Mouse (Mus musculus) G1E (cell line): ENCODE measurements around the gene 1700001C02Rik. TPM values are rescaled to one million over a fixed set of nuclear protein-coding genes. Genes with fewer than 3 reads are reported as not detected.

Experiments
- ATAC-seq: 2 replicates; pipeline ENCODE4 v1.8.0; 2016; ENCODE audit warnings: mild to moderate bottlenecking; ENCODE audit not compliant: insufficient number of reproducible peaks, poor library complexity, low FRiP score, severe bottlenecking; ENCODE audit errors: extremely low read depth
- DNase-seq: peaks from one replicate; pipeline ENCODE4 v3.0.0; 2012; ENCODE audit warnings: low spot score
- H3K27me3 ChIP-seq: 2 replicates; pipeline ENCODE4 v1.6.1; 2012; ENCODE audit warnings: mild to moderate bottlenecking, low read length, inconsistent platforms; ENCODE audit not compliant: insufficient read depth
- H3K36me3 ChIP-seq: replicated peaks from 2 replicates; pipeline ENCODE3; 2012; ENCODE audit warnings: mild to moderate bottlenecking, inconsistent platforms
- H3K4me1 ChIP-seq: 2 replicates; pipeline ENCODE4 v1.6.1; 2012; ENCODE audit warnings: low read depth, low read length, inconsistent platforms, mixed read lengths; ENCODE audit not compliant: insufficient read depth
- H3K4me3 ChIP-seq: 2 replicates; pipeline ENCODE4 v1.5.1; 2012; ENCODE audit warnings: low read depth, mild to moderate bottlenecking, inconsistent platforms, low read length, moderate library complexity, mixed read lengths
- H3K9me3 ChIP-seq: replicated peaks from 2 replicates; pipeline ENCODE4 v1.6.1; 2012; ENCODE audit warnings: inconsistent platforms
- CTCF ChIP-seq: IDR thresholded peaks from 2 replicates; pipeline ENCODE4 v1.5.1; 2012; ENCODE audit warnings: low read depth, low read length, inconsistent platforms, mixed read lengths
- GATA1 ChIP-seq: IDR thresholded peaks from 2 replicates; pipeline ENCODE4 v1.6.1; 2012; ENCODE audit warnings: borderline replicate concordance, low read length, inconsistent platforms, mixed read lengths
- GATA2 ChIP-seq: IDR thresholded peaks from 2 replicates; pipeline ENCODE4 v1.6.1; 2012; ENCODE audit warnings: low read depth, low read length, inconsistent platforms, borderline replicate concordance
- POLR2AphosphoS5 ChIP-seq: IDR thresholded peaks from 2 replicates; pipeline ENCODE4 v1.6.1; 2012; ENCODE audit warnings: low read depth, low read length, inconsistent platforms; ENCODE audit not compliant: insufficient replicate concordance
- TAL1 ChIP-seq: conservative IDR thresholded peaks from 2 replicates; pipeline ENCODE4 v1.6.1; 2012; ENCODE audit warnings: low read depth, low read length, inconsistent platforms, mixed read lengths
- polyA plus RNA-seq: library from polyadenylated mRNA; stranded (reverse); fragments of >175 nt; gene quantifications from 2 replicates; pipeline ENCODE4 v1.2.3, GENCODE M21; 2012
- total RNA-seq, 2 experiments: library from RNA; stranded (forward) in 1 of 2; stranded (reverse) in 1 of 2; fragments of 200-1000 nt in 1 of 2; fragments of >200 nt in 1 of 2; fragmentation: Nextera tagmentation in 1 of 2; gene quantifications; 2 replicates each; pipeline ENCODE4 v1.2.3; 2014 to 2017

1700001C02Rik gene
- total and polyA plus RNA-seq, 3 experiments: not detected

GRCm38 (mm10) chr5:30522406-30522805 is 56.6 kb downstream of the 1700001C02Rik start:
- DNase-seq: no peak
- no peaks in the 10 kb centered on the region for H3K4me1 ChIP-seq
- H3K9me3 ChIP-seq: no peaks in the 10 kb centered on the region
- TF ChIP-seq GATA1 (no peak), POLR2AphosphoS5 (no peak), GATA2 (no peak), CTCF (no peak), TAL1 (no peak)
- peaks cover 12% of the 10 kb centered on the region; the same call in 1 of the 2 replicates for H3K27me3 ChIP-seq
- no peaks in the 10 kb centered on the region for H3K36me3 ChIP-seq
- H3K4me3 ChIP-seq: no peak overlapping the region
- ATAC-seq: no peak

- TF ChIP-seq POLR2AphosphoS5: no peak
- TF ChIP-seq TAL1: no peak
- TF ChIP-seq CTCF: no peak
- TF ChIP-seq GATA2: no peak
- no peak for TF ChIP-seq GATA1
- H3K4me3 ChIP-seq: no peak overlapping the region
- peaks cover 14% of the 10 kb centered on the region for H3K27me3 ChIP-seq
- no peaks in the 10 kb centered on the region for H3K36me3 ChIP-seq
- no peak for ATAC-seq
- DNase-seq: no peak
- H3K4me1 ChIP-seq: no peaks in the 10 kb centered on the region
- no peaks in the 10 kb centered on the region for H3K9me3 ChIP-seq
Observed at GRCm38 (mm10) chr5:30523131-30523530, 57.3 kb downstream of the 1700001C02Rik start.

GRCm38 (mm10) chr5:30524213-30524612 is 58.4 kb downstream of the 1700001C02Rik start:
- peaks cover 19% of the 10 kb centered on the region for H3K27me3 ChIP-seq
- H3K4me1 ChIP-seq: no peaks in the 10 kb centered on the region
- no peaks in the 10 kb centered on the region for H3K9me3 ChIP-seq
- H3K4me3 ChIP-seq: no peak overlapping the region
- ATAC-seq: no peak
- DNase-seq: no peak
- TF ChIP-seq CTCF: no peak
- no peak for TF ChIP-seq GATA1
- no peak for TF ChIP-seq GATA2
- no peak for TF ChIP-seq POLR2AphosphoS5
- TF ChIP-seq TAL1: no peak
- H3K36me3 ChIP-seq: no peaks in the 10 kb centered on the region

GRCm38 (mm10) chr5:30525920-30526836 is 60.3 kb downstream of the 1700001C02Rik start:
- H3K36me3 ChIP-seq: no peaks in the 10 kb centered on the region
- no peak overlapping the region for H3K4me3 ChIP-seq
- H3K9me3 ChIP-seq: no peaks in the 10 kb centered on the region
- ATAC-seq (no peak), DNase-seq (no peak)
- no peak for TF ChIP-seq POLR2AphosphoS5
- no peak for TF ChIP-seq CTCF
- no peak for TF ChIP-seq TAL1
- TF ChIP-seq GATA1: no peak
- no peak for TF ChIP-seq GATA2
- peaks cover 19% of the 10 kb centered on the region for H3K27me3 ChIP-seq
- H3K4me1 ChIP-seq: no peaks in the 10 kb centered on the region

- H3K27me3 ChIP-seq: peaks cover 19% of the 10 kb centered on the region
- no peak overlapping the region for H3K4me3 ChIP-seq
- no peaks in the 10 kb centered on the region for H3K36me3 ChIP-seq
- TF ChIP-seq TAL1 (no peak), POLR2AphosphoS5 (no peak), GATA2 (no peak), CTCF (no peak), GATA1 (no peak)
- DNase-seq: no peak
- H3K4me1 ChIP-seq: no peaks in the 10 kb centered on the region
- no peak for ATAC-seq
- H3K9me3 ChIP-seq: no peaks in the 10 kb centered on the region
Observed at GRCm38 (mm10) chr5:30527129-30527528, 61.3 kb downstream of the 1700001C02Rik start.

GRCm38 (mm10) chr5:30528906-30529305 is 63.1 kb downstream of the 1700001C02Rik start:
- H3K4me3 ChIP-seq: no peak overlapping the region
- no peak for DNase-seq
- TF ChIP-seq GATA1 (no peak), CTCF (no peak), POLR2AphosphoS5 (no peak), GATA2 (no peak), TAL1 (no peak)
- no peaks in the 10 kb centered on the region for H3K36me3 ChIP-seq
- no peaks in the 10 kb centered on the region for H3K9me3 ChIP-seq
- H3K4me1 ChIP-seq: no peaks in the 10 kb centered on the region
- ATAC-seq: no peak
- H3K27me3 ChIP-seq: peaks cover 19% of the 10 kb centered on the region

Other genes with a start within 250 kb of the 1700001C02Rik start
- gene Selenoi, start 233.5 kb upstream of the 1700001C02Rik start, total RNA-seq (2014; fragmentation: Nextera tagmentation): 49.7 and 54.0 TPM in 2 replicates
- 41.7 and 55.2 TPM in 2 replicates for gene Selenoi, start 233.5 kb upstream of the 1700001C02Rik start, total RNA-seq (2017)
- gene Selenoi, start 233.5 kb upstream of the 1700001C02Rik start, polyA plus RNA-seq: 0.95 and 1.6 TPM in 2 replicates
- gene Drc1, start 184.7 kb upstream of the 1700001C02Rik start, total RNA-seq (2014; fragmentation: Nextera tagmentation): not detected in 2 replicates
- gene Drc1, start 184.7 kb upstream of the 1700001C02Rik start, total RNA-seq (2017): not detected in 2 replicates
- not detected in 2 replicates for gene Drc1, start 184.7 kb upstream of the 1700001C02Rik start, polyA plus RNA-seq
- gene Otof, start 4.1 kb upstream of the 1700001C02Rik start, total RNA-seq (2014; fragmentation: Nextera tagmentation): not detected in 2 replicates
- under 0.01 TPM in 2 replicates for gene Otof, start 4.1 kb upstream of the 1700001C02Rik start, total RNA-seq (2017)
- gene Otof, start 4.1 kb upstream of the 1700001C02Rik start, polyA plus RNA-seq: not detected in 2 replicates
- gene Cib4, start 79.8 kb downstream of the 1700001C02Rik start, total RNA-seq (2014; fragmentation: Nextera tagmentation): not detected in 2 replicates
- gene Cib4, start 79.8 kb downstream of the 1700001C02Rik start, total RNA-seq (2017): not detected in 2 replicates
- not detected in 2 replicates for gene Cib4, start 79.8 kb downstream of the 1700001C02Rik start, polyA plus RNA-seq
- gene Kcnk3, start 122.1 kb downstream of the 1700001C02Rik start, total RNA-seq (2014; fragmentation: Nextera tagmentation): not detected in 2 replicates
- gene Kcnk3, start 122.1 kb downstream of the 1700001C02Rik start, total RNA-seq (2017): 0.06 and 0.16 TPM in 2 replicates
- not detected in 2 replicates for gene Kcnk3, start 122.1 kb downstream of the 1700001C02Rik start, polyA plus RNA-seq
- 10.1 and 10.6 TPM in 2 replicates for gene Slc35f6, start 181.9 kb downstream of the 1700001C02Rik start, total RNA-seq (2014; fragmentation: Nextera tagmentation)
- gene Slc35f6, start 181.9 kb downstream of the 1700001C02Rik start, total RNA-seq (2017): 11.9 and 13.0 TPM in 2 replicates
- 14.2 and 15.3 TPM in 2 replicates for gene Slc35f6, start 181.9 kb downstream of the 1700001C02Rik start, polyA plus RNA-seq
- 165 and 203 TPM in 2 replicates for gene Cenpa, start 200.7 kb downstream of the 1700001C02Rik start, total RNA-seq (2014; fragmentation: Nextera tagmentation)
- gene Cenpa, start 200.7 kb downstream of the 1700001C02Rik start, total RNA-seq (2017): 113 and 114 TPM in 2 replicates
- 307 and 368 TPM in 2 replicates for gene Cenpa, start 200.7 kb downstream of the 1700001C02Rik start, polyA plus RNA-seq
- not detected in 2 replicates for gene Dpysl5, start 245.5 kb downstream of the 1700001C02Rik start, total RNA-seq (2014; fragmentation: Nextera tagmentation)
- gene Dpysl5, start 245.5 kb downstream of the 1700001C02Rik start, total RNA-seq (2017): under 0.01 and 0.49 TPM in 2 replicates
- gene Dpysl5, start 245.5 kb downstream of the 1700001C02Rik start, polyA plus RNA-seq: not detected in 2 replicates